8 mouse cellular contexts compared by ENCODE assay signal in the genomic region with DNA sequence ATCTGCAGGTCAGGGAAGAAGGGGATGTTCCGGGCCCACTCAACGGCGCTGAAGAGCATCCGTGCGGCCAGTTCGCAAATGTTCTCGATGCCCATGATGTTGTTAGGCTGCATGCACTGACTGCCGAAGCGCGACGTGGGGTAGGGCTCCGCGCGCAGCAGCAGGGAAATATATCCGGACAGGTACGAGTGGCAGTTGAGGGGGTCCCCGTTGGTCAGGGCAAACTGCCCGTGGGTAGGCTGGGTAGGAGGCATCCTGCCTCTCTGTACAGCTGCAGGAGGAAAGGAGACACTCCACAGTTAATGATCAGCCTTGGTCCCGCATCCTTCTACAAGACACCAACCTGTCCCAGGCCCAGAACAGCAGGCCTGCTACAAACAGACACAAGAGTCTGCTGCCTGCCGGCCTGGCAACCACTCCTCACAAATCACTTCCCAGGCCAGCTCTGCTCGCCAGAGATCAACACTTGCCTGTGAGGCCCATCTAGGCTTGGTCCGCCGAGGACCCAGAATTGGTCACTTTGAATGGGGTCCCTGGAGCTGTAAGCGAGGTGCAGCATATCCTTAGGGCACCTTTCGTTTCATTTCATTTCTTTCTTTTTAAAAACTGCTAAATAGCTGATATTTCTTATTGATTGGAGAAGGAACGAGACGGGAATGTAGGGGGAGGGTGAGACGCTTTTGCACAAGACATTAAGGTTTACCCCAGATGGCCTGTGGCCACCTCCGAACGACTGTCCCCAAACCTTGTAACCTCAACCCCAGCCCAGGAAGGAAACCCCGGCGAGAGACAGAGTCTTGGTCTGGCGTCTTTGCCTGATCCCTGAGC. TPM values are rescaled to one million over a fixed set of nuclear protein-coding genes. Genes with fewer than 3 reads are reported as not detected.
A peak's percentile ranks its signal among the peaks of the same experiment; 100 is the strongest.
DNase-seq lines count a peak whose midpoint lies in the region; ATAC-seq and TF ChIP-seq lines count a peak whose summit lies in the region.

No protein-coding gene starts in this region.

- peaks cover 19% of the 10 kb centered on the region for H3K36me3 ChIP-seq in kidney, adult 2 months (ENCODE audit: control insufficient read depth, insufficient read depth, low read length)
- H3K36me3 ChIP-seq in midbrain, embryonic 12.5 days, result peaks cover 11% of the 10 kb centered on the region; the same call in 1 of the 2 replicates

- no peak for TF ChIP-seq CTCF in kidney, adult 2 months (conservative IDR thresholded peaks at IDR 0.05; ENCODE audit: insufficient read depth, insufficient read length, low read depth, low read length)

- H3K4me3 ChIP-seq in kidney, adult 2 months (ENCODE audit: insufficient read depth, low read depth, low read length), result peak overlapping the region; percentile 97
- peak overlapping the region; percentile 85 for H3K4me3 ChIP-seq in midbrain, embryonic 12.5 days

- H3K27me3 ChIP-seq in kidney, adult 2 months (replicated peaks; ENCODE audit: control insufficient read depth, insufficient read depth, low read length), result no peaks in the 10 kb centered on the region
- H3K27me3 ChIP-seq in midbrain, embryonic 12.5 days, result peaks cover 55% of the 10 kb centered on the region

- WGBS in kidney, adult 2 months, result 5% methylated on average over 33 of the region's 33 CpGs
- WGBS in midbrain, embryonic 12.5 days, result 1% methylated on average over 33 of the region's 33 CpGs

- peak overlapping the region; percentile 99 for H3K9ac ChIP-seq in midbrain, embryonic 12.5 days (replicated peaks)

- peaks cover 8% of the 10 kb centered on the region; the same call in 1 of the 2 replicates for H3K4me1 ChIP-seq in kidney, adult 2 months (ENCODE audit: control insufficient read depth, insufficient read depth, low read length)
- H3K4me1 ChIP-seq in midbrain, embryonic 12.5 days, result peaks cover 5% of the 10 kb centered on the region; the same call in 1 of the 2 replicates

- H3K4me2 ChIP-seq in midbrain, embryonic 12.5 days (replicated peaks), result peak overlapping the region; percentile 66

- DNase-seq in adrenal gland, postnatal 10 days, result peak; percentile 61
- no peak for DNase-seq in adrenal gland, postnatal 4 days (ENCODE audit: low spot score in 2 of 2)
- peak; percentile 52 for DNase-seq in urinary bladder, adult 2 months (ENCODE audit: low spot score)
- DNase-seq in urinary bladder, postnatal 14 days (ENCODE audit: low spot score), result no peak
- DNase-seq in kidney, adult 2 months, result peak; percentile 79
- DNase-seq in thymus, postnatal 10 days (ENCODE audit: low spot score in 2 of 2), result no peak
- no peak for DNase-seq in layer of hippocampus, adult 11-12 months (ENCODE audit: low spot score)

- H3K27ac ChIP-seq in kidney, adult 2 months (ENCODE audit: insufficient read depth, low read depth, low read length), result peak overlapping the region; percentile 94
- peak overlapping the region; percentile 99 for H3K27ac ChIP-seq in midbrain, embryonic 12.5 days (replicated peaks)

- no peak for ATAC-seq in midbrain, embryonic 12.5 days (ENCODE audit: low FRiP score, low read depth)

- TF ChIP-seq POLR2A in kidney, adult 2 months (IDR thresholded peaks at IDR 0.05; ENCODE audit: low read depth, low read length), result no peak

- no peaks in the 10 kb centered on the region for H3K9me3 ChIP-seq in midbrain, embryonic 12.5 days

RNA-seq across cellular contexts. Expression of gene Nr2f2, which starts 8.3 kb away (rescaled TPM):
- total RNA-seq in adrenal gland, postnatal 10 days (2021), result 10 to 100 TPM; 78.3 to 79.6 TPM
- 100 to 1,000 TPM; 143 to 160 TPM for total RNA-seq in adrenal gland, postnatal 4 days (2021)
- 118 and 128 TPM in 2 replicates for polyA plus RNA-seq in urinary bladder, adult 2 months (2012; rRNA removed)
- 193 and 288 TPM in 2 replicates for polyA plus RNA-seq in kidney, adult 2 months (2012; rRNA removed)
- 105 and 143 TPM in 2 replicates for polyA plus RNA-seq in midbrain, embryonic 12.5 days (2016; fragmentation: Nextera tagmentation; extraction: Ambion mirVana)

Comparison
In these comparisons a context has a peak if more than half of its experiments do, and no peak if none do; other contexts are left out.
1. DNase-seq: peak in adrenal gland, postnatal 10 days (single experiment), urinary bladder, adult 2 months (single experiment) and kidney, adult 2 months (single experiment); none in adrenal gland, postnatal 4 days (0 of 2), urinary bladder, postnatal 14 days (single experiment), thymus, postnatal 10 days (0 of 2) and layer of hippocampus, adult 11-12 months (single experiment).